Mouse (Mus musculus): ENCODE results near the gene Cldn7. TPM values are rescaled to one million over a fixed set of nuclear protein-coding genes. Genes with fewer than 3 reads are reported as not detected.
A peak's percentile ranks its signal among the peaks of the same experiment; 100 is the strongest.
"Not testable (repeated sequence)": the region's sequence is repeated elsewhere in the genome, so short reads cannot be mapped to it uniquely, and the experiment has no call there.

Cldn7 gene
- polyA plus RNA-seq, 1 experiment: not detected

DNA sequence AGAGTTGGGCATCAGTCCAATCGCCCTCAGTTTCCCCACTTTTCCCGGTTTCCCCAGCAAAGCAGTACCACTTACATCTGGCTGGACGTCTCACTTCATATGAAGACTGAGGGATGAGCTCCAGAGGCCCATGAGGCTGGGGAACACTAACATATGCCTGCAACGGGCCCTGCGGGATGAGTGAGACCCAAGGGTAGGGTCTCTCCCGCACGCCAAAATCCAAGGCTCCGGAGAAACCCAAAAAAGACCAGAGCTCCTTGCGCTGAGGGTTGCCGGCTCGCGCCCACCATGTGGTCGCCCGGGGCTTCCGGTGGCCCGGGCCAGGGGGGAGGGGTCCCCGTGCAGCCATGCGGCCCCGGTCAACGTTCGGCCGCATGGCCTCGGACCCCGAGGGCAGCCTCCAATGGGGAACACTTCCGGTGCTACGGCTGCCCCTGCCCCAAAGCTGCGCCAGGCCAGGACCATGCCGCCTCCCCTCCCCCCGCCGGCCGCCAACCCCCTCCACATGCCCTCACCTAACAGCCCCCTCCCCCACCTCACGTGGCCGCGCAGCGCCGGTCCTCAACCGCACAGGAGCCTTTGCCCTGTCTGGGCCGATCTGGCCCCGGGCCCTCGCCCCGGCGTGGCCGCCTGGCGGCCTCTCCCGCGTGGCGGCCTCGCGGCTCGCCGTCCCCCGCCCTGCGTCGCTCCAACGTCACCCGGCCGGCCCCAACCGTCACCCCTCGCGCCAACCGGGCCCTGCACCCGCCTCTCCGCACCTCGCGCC, 44.1 kb upstream of the Cldn7 start:
- TF ChIP-seq CTCF (IDR thresholded peaks at IDR 0.05; ENCODE audit: extremely low read depth, insufficient read depth, low read length) (no peak), POLR2A (IDR thresholded peaks at IDR 0.05; ENCODE audit: extremely low read depth, insufficient read depth, low read length) (no peak)
- H3K4me1 ChIP-seq (ENCODE audit: control insufficient read depth, insufficient read depth, low read length): peaks cover 1% of the 10 kb centered on the region
- peak overlapping the region; percentile 52 for H3K4me3 ChIP-seq (ENCODE audit: insufficient read depth, low read length)
- peak overlapping the region; percentile 92 for H3K27ac ChIP-seq (ENCODE audit: insufficient read depth, low read length)

DNA sequence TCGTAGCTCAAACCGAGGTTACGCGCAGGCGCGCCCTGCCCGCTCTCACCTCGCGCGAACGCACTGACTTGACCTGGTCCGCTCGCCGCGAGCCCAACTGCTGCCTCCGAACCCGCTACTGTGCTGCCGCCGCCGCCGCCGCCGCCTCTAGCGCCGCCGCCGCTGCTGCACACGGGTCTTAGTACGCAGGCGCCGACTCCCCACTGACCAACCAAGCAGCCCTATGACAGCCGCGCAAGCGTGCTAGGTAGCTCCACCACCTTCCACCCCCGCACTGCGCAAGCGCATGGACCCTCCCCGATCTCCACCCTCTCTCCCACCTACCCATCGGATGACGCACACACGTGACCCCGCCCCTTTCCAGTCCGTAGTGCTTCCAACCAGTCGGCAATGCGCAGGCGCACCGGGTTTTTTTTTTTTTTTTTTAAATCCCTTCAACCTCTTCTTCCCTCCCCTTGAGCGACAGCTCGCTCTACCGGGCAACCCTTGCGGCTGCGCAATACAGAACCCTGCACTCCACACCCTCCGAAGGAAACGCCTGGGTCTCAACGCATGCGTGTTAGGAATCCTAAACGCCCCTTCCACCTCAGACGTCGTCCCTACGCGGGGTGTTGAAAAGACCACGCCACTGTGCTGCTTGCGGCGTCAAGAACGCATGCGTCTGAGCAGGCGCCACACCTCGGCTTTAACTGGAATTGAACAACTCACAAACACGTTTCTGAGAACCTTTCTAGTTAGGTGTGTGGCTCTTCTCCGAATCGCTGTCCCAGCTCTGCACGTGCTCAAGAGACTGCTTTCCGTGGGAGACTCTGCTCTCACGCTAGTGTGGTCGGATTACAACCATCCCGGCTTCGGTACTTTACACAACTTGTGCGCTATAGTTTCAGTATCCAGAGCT, 43.2 kb upstream of the Cldn7 start, which contains the start of gene Eif5a:
Eif5a (minus strand) TSS at position 845 of the 898 bp plus-strand sequence.
- H3K4me3 ChIP-seq (ENCODE audit: insufficient read depth, low read length): peak within 1 kb of the TSS; percentile 54
- peaks cover 1% of the 10 kb centered on the region for H3K4me1 ChIP-seq (ENCODE audit: control insufficient read depth, insufficient read depth, low read length)
- TF ChIP-seq CTCF (IDR thresholded peaks at IDR 0.05; ENCODE audit: extremely low read depth, insufficient read depth, low read length): peak; percentile 41; the same call in 1 of the 2 replicates
- peak; percentile 93 for TF ChIP-seq POLR2A (IDR thresholded peaks at IDR 0.05; ENCODE audit: extremely low read depth, insufficient read depth, low read length)
- peak within 1 kb of the TSS; percentile 92 for H3K27ac ChIP-seq (ENCODE audit: insufficient read depth, low read length)

DNA sequence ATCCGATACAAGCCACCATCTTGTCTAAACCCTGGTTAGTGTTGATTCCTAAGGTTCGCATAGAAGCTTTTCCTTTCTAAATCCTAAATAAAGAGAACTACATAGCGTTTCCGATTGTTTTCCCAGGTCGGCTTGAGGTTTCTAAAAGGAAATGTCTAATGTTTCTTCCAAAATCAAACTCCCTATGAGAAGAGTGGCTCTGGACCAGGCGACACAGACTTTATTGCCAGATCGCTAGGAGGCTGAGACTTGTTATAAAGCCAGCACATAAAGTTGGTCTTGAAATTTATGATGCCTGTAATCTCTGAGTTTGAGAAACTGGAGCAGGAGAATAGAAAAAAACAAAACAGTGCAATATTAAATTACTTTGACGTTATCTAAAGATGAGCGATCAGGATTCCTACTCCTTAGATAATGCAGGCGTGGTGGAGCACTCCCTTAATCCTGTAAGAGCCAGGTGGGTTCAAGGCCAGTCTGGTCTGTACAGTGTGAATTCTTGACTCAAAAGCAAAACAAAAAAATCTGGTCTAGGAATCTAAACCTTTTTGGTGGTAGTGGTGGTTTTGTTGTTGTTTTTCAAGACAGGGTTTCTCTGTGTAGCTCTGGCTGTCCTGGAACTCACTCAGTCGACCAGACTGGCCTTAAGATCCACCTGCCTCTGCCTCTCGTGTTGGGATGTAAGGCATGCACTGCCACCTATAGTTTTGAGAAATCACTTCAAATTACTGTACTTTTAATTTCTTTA, 42.4 kb upstream of the Cldn7 start:
- Histone ChIP-seq H3K4me1 (ENCODE audit: control insufficient read depth, insufficient read depth, low read length) (peaks cover 1% of the 10 kb centered on the region), H3K4me3 (ENCODE audit: insufficient read depth, low read length) (peak overlapping the region; percentile 54), H3K27ac (ENCODE audit: insufficient read depth, low read length) (peak overlapping the region; percentile 26; the same call in 1 of the 2 replicates)
- TF ChIP-seq POLR2A (IDR thresholded peaks at IDR 0.05; ENCODE audit: extremely low read depth, insufficient read depth, low read length) (no peak), CTCF (IDR thresholded peaks at IDR 0.05; ENCODE audit: extremely low read depth, insufficient read depth, low read length) (no peak)

DNA sequence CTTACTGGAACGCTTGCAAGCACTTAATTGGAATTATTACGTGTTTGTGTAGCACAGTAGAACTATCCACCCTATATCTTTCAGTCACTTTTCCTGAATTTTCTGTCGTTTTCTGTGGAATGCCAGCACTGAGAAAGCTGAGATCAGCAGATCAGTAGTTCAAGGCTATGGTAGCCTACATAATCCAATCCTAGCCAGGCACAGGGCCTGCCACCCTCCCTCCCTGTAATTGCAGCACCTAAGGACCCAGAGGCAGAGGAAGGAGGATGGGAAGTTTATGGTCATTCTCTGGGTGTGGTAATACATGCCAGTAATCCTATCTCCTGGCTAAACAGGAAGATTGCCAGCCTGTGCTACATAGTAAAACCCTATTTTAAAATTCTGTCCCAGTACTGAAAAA, 41.8 kb upstream of the Cldn7 start:
- no peak for TF ChIP-seq POLR2A (IDR thresholded peaks at IDR 0.05; ENCODE audit: extremely low read depth, insufficient read depth, low read length)
- Histone ChIP-seq H3K4me3 (ENCODE audit: insufficient read depth, low read length) (no peak overlapping the region), H3K4me1 (ENCODE audit: control insufficient read depth, insufficient read depth, low read length) (peaks cover 1% of the 10 kb centered on the region), H3K27ac (ENCODE audit: insufficient read depth, low read length) (no peak overlapping the region)

DNA sequence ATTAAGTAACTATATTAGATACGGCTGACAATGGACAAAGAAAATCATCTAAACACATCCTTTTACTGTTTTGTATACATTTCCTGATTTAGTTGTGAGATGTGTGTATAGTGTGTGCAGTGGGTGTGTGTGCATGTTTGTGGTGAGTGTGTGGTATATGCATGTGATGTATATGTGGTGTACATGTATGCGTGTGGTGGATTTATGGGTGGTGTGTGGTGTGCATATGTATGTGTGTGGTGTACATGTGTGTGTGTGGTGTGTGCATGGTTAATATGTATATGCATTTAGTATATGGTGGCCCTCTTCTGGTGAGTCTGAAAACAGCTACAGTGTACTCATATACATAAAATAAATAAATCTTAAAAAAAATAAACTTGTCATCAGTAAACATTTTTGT, 37.1 kb upstream of the Cldn7 start:
- Histone ChIP-seq H3K27ac (ENCODE audit: insufficient read depth, low read length) (no peak overlapping the region), H3K4me3 (ENCODE audit: insufficient read depth, low read length) (no peak overlapping the region), H3K4me1 (ENCODE audit: control insufficient read depth, insufficient read depth, low read length) (no peaks in the 10 kb centered on the region)
- TF ChIP-seq CTCF (IDR thresholded peaks at IDR 0.05; ENCODE audit: extremely low read depth, insufficient read depth, low read length): no peak
- no peak for TF ChIP-seq POLR2A (IDR thresholded peaks at IDR 0.05; ENCODE audit: extremely low read depth, insufficient read depth, low read length)

DNA sequence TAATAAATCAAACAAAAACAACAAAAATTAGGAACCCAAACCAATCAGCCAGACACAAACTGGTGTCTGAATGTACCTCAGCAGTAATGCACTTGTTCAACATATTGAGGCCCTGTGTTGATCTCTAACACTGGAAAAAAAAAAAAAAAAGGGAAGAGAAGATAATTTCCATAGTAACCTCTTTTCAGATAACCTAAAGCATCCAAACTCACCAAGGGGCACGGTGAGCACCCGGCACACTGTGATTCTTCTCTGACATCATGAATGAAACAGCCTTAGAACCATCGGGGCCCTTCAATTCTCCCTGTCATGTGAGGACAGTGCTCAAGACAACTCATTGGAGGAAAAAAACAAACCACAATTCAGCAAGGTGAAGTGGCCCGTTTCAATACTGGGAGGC, 34.9 kb upstream of the Cldn7 start:
- no peak overlapping the region for H3K27ac ChIP-seq (ENCODE audit: insufficient read depth, low read length)
- TF ChIP-seq POLR2A (IDR thresholded peaks at IDR 0.05; ENCODE audit: extremely low read depth, insufficient read depth, low read length) (no peak), CTCF (IDR thresholded peaks at IDR 0.05; ENCODE audit: extremely low read depth, insufficient read depth, low read length) (no peak)
- H3K4me1 ChIP-seq (ENCODE audit: control insufficient read depth, insufficient read depth, low read length): no peaks in the 10 kb centered on the region
- H3K4me3 ChIP-seq (ENCODE audit: insufficient read depth, low read length): no peak overlapping the region

DNA sequence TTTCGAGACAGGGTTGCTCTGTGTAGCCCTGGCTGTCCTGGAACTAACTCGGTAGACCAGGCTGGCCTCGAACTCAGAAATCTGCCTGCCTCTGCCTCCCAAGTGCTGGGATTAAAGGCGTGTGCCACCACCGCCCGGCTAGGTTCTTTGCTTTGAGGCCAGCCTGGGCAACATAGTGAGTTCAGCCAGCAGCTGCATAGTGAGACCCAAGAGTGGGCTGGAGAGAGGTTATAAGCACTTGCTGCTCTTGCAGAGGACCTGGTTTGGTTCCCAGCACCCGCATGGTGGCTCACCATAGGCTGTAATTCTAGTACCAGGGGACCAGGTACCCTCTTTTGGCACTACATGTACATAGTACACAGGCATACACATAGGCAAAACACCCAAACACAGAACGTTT, 34.4 kb upstream of the Cldn7 start:
- not testable (repeated sequence) for H3K27ac ChIP-seq (ENCODE audit: insufficient read depth, low read length)

DNA sequence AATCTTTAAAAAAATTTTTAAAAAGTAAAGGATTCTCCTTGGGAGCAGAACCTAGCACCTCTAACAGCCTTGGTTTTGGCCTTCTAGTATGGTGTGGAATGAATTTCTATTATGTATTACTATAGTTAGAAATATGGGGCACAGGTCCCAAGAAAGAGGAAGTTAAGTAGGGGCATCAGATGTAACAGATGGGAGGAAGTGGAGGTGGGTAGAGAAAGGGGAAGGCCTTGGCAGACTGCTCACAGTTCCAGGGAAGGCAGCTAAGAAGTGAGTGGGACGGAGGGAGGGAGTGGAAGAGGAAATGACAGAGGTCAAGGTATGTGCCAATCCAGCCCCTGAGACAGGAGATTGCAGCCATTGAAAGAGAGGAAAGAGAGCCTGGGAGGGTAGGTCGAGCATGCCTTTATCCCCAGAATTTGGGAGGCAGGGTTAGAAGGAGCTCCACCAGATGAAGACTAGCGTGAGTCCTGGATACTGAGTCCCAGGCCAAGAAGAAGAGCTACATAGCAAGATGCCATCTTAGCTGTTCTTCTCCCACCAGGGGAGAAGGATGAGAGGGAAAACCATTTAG, 33.5 kb upstream of the Cldn7 start:
- H3K4me3 ChIP-seq (ENCODE audit: insufficient read depth, low read length): no peak overlapping the region
- TF ChIP-seq POLR2A (IDR thresholded peaks at IDR 0.05; ENCODE audit: extremely low read depth, insufficient read depth, low read length): no peak
- no peaks in the 10 kb centered on the region for H3K4me1 ChIP-seq (ENCODE audit: control insufficient read depth, insufficient read depth, low read length)
- H3K27ac ChIP-seq (ENCODE audit: insufficient read depth, low read length): no peak overlapping the region

More for the DNA sequence above, 34.4 kb upstream of the Cldn7 start:
- H3K4me1 ChIP-seq (ENCODE audit: control insufficient read depth, insufficient read depth, low read length); H3K4me3 ChIP-seq (ENCODE audit: insufficient read depth, low read length): not testable (repeated sequence)

DNA sequence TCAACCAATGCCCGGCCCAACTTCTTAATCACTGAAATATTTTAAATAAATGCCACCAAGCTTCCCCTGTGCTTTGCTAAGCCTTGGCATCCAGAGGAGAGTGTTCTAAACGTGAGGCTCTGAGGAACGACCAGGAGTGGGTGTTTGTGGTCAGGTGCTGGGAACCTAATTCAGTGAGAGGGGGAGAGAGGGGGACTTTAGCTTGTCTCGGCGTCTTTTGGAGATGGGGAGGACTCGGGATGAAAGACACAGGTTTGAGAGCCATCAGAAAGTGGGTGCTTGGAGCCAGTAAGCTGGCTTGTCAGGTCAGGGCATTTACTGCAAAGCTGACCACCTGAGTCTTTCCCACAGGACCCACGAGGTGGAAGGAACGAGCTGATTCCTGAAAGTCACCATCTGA, 32.8 kb upstream of the Cldn7 start:
- H3K4me3 ChIP-seq (ENCODE audit: insufficient read depth, low read length): no peak overlapping the region
- no peaks in the 10 kb centered on the region for H3K4me1 ChIP-seq (ENCODE audit: control insufficient read depth, insufficient read depth, low read length)
- no peak overlapping the region for H3K27ac ChIP-seq (ENCODE audit: insufficient read depth, low read length)
- TF ChIP-seq POLR2A (IDR thresholded peaks at IDR 0.05; ENCODE audit: extremely low read depth, insufficient read depth, low read length) (no peak), CTCF (IDR thresholded peaks at IDR 0.05; ENCODE audit: extremely low read depth, insufficient read depth, low read length) (no peak)
